Mouse (Mus musculus) midbrain, postnatal 0 days (tissue): ENCODE results near the gene Zdhhc7. TPM values are rescaled to one million over a fixed set of nuclear protein-coding genes. Genes with fewer than 3 reads are reported as not detected.

Experiments
- ATAC-seq: fragments of 200-750 bp; cut with Nextera tagmentation; 2 replicates; pipeline ENCODE4 v1.8.0; 2017; ENCODE audit warnings: moderate number of reproducible peaks, mild to moderate bottlenecking, moderate TSS enrichment, moderate library complexity; ENCODE audit not compliant: low FRiP score
- DNase-seq: peaks from one replicate; pipeline ENCODE4 v3.0.0-alpha.2; 2015; ENCODE audit warnings: low spot score
- H3K27ac ChIP-seq: fragments of 300-500 bp; sonication (generic); 2 replicates; pipeline ENCODE4 v1.5.1; 2014; ENCODE audit warnings: low read depth, mild to moderate bottlenecking, low read length, mixed read lengths
- H3K27me3 ChIP-seq: fragments of 300-500 bp; sonication (generic); 2 replicates; pipeline ENCODE4 v1.6.1; 2014; ENCODE audit warnings: low read length, control low read depth, mixed read lengths; ENCODE audit not compliant: insufficient read depth
- H3K36me3 ChIP-seq: fragments of 300-500 bp; sonication (generic); 2 replicates; pipeline ENCODE4 v1.6.1; 2014; ENCODE audit warnings: low read length, control low read depth, mixed read lengths; ENCODE audit not compliant: insufficient read depth
- H3K4me1 ChIP-seq: fragments of 300-500 bp; sonication (generic); 2 replicates; pipeline ENCODE4 v1.6.1; 2014; ENCODE audit warnings: mild to moderate bottlenecking, control low read depth, antibody characterized with exemption, low read length, mixed read lengths; ENCODE audit not compliant: insufficient read depth
- H3K4me2 ChIP-seq: fragments of 300-500 bp; sonication (generic); 2 replicates; pipeline ENCODE4 v1.6.1; 2014; ENCODE audit warnings: low read depth, mild to moderate bottlenecking, low read length, mixed read lengths; ENCODE audit not compliant: poor library complexity, severe bottlenecking
- H3K4me3 ChIP-seq: fragments of 300-500 bp; sonication (generic); 2 replicates; pipeline ENCODE4 v1.5.1; 2014; ENCODE audit warnings: low read depth, mild to moderate bottlenecking, low read length, moderate library complexity
- H3K9ac ChIP-seq: fragments of 300-500 bp; sonication (generic); replicated peaks from 2 replicates; pipeline ENCODE4 v1.6.1; 2014; ENCODE audit warnings: mild to moderate bottlenecking, low read length, moderate library complexity, mixed read lengths; ENCODE audit not compliant: poor library complexity, severe bottlenecking
- H3K9me3 ChIP-seq: fragments of 300-500 bp; sonication (generic); 2 replicates; pipeline ENCODE4 v1.6.1; 2016; ENCODE audit warnings: low read length, control low read depth
- CTCF ChIP-seq: IDR thresholded peaks from 2 replicates; pipeline ENCODE4 v1.5.1; 2016; ENCODE audit warnings: antibody characterized with exemption, mild to moderate bottlenecking
- WGBS: fragments of 180-500 bp; shearing (Covaris S2); extraction: QIAGEN DNeasy Blood & Tissue Kit; methylation state at CpG from one replicate; pipeline ENCODE4 v1.1.7; 2014; 5-methylcytosine and 5-hydroxymethylcytosine counted together
- polyA plus RNA-seq: library from polyadenylated mRNA; unstranded; fragments of >200 nt; fragmentation: Nextera tagmentation; extraction: Ambion mirVana; gene quantifications from 2 replicates; pipeline ENCODE4 v1.2.1, GENCODE M21; 2015
- total RNA-seq: library from RNA; depleted of rRNA; stranded (reverse); fragments of >200 nt; gene quantifications from 2 replicates; pipeline ENCODE4 v1.2.3, GENCODE M21; 2014

Zdhhc7 gene
- total and polyA plus RNA-seq, 2 experiments from 2014 or later: 24.6 to 40.8 TPM

DNA sequence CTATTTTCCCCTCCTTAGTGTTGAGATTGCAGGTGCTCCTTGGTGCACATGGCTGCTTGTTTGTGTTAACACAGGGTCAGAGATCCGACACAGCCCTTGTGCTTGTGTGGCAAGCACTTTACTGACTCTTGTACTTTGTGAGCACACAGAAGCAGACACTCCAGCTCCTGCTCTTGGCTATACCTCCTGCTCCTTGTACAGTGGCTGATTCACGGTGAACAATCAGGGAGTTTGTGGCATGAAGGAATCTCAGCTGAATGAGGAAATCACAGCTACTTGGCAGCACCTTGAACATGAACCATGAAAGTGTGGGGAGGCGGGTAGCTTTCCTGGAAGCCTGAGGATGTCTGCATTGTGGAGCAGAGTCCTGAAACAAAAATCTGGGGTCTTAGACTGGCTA is 39.5 kb upstream of the Zdhhc7 start:
- WGBS: 62% methylated on average over 3 of the region's 3 CpGs
- Histone ChIP-seq H3K9ac (no peak overlapping the region), H3K27ac (no peak overlapping the region), H3K4me3 (no peak overlapping the region), H3K4me1 (peaks cover 6% of the 10 kb centered on the region; the same call in 1 of the 2 replicates), H3K4me2 (no peak overlapping the region), H3K27me3 (no peaks in the 10 kb centered on the region), H3K36me3 (no peaks in the 10 kb centered on the region), H3K9me3 (no peaks in the 10 kb centered on the region)
- DNase-seq (no peak), ATAC-seq (no peak)
- TF ChIP-seq CTCF: no peak

DNA sequence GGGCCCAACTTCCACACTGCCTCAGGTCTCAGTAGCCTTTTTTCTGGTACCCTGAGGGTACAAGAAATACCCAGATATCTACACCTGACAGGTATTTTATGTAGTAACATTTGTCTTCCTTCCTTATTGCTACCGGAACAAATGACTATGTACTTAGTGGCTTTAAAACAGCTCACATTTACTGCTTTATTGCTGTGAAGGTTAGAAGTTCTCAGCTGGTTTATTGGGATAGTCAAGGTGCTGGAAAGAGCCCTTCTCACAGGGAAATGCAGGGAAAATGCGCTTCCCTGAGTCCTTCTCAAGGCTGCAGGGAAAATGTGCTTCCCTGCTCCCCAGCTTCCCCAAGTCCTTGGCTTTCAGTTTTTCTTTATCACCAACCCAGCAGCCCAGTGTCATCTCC is 37.7 kb upstream of the Zdhhc7 start:
- Histone ChIP-seq H3K27me3 (no peaks in the 10 kb centered on the region), H3K4me2 (no peak overlapping the region), H3K9me3 (no peaks in the 10 kb centered on the region), H3K4me1 (peaks cover 3% of the 10 kb centered on the region; the same call in 1 of the 2 replicates), H3K4me3 (no peak overlapping the region), H3K36me3 (no peaks in the 10 kb centered on the region), H3K27ac (no peak overlapping the region), H3K9ac (no peak overlapping the region)
- no peak for DNase-seq
- WGBS: 91% methylated on average over 2 of the region's 2 CpGs
- ATAC-seq: no peak
- no peak for TF ChIP-seq CTCF

DNA sequence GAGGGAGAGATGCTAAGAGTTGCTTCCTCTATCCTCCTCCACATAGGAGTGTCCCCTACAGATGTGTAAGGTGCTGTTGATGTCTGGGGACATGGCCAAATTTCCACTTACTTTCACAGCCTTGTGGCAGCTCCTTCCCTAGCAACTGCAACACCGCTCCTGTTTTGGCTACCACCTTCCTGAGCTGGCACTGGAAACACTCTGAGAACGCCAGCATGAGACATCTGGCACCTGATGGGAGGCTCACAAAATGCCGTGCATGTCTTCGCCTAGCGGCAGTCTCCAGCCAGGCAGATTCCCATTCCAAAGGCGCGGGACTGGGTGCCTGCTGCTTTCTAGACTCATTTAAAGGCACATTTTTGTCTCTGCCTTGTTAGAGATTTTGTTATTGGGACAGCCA is 35.3 kb upstream of the Zdhhc7 start:
- no peak overlapping the region for H3K4me2 ChIP-seq
- no peak overlapping the region for H3K27ac ChIP-seq
- no peaks in the 10 kb centered on the region for H3K9me3 ChIP-seq
- no peak for TF ChIP-seq CTCF
- no peak for ATAC-seq
- no peak overlapping the region for H3K9ac ChIP-seq
- DNase-seq: peak; percentile 50
- H3K4me3 ChIP-seq: no peak overlapping the region
- 53% methylated on average over 7 of the region's 7 CpGs for WGBS
- H3K27me3 ChIP-seq: no peaks in the 10 kb centered on the region
- no peaks in the 10 kb centered on the region for H3K36me3 ChIP-seq
- no peaks in the 10 kb centered on the region for H3K4me1 ChIP-seq

DNA sequence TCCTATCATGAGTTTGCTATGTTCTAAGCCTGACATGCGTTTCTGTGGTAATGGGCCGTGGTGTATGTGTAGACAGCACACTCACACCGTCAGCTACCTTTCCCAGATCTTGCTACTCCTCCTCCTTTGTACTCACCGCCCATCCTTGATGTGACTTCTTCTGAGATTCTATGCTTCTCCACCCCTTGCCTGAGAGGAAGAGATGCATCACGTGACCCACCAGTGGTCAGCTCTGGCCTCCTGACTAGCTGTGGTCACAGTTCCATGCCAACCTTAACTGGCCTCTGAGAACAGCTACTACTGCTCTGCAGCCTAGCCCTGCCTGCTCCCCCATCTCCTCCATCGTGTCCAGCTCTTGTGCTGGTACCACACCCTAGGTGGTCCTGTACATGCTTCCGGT is 34.4 kb upstream of the Zdhhc7 start:
- no peak for TF ChIP-seq CTCF
- Histone ChIP-seq H3K4me2 (no peak overlapping the region), H3K4me1 (no peaks in the 10 kb centered on the region), H3K36me3 (no peaks in the 10 kb centered on the region), H3K9ac (no peak overlapping the region), H3K9me3 (no peaks in the 10 kb centered on the region), H3K27me3 (no peaks in the 10 kb centered on the region), H3K27ac (no peak overlapping the region), H3K4me3 (no peak overlapping the region)
- WGBS: 89% methylated on average over 7 of the region's 7 CpGs
- ATAC-seq: no peak
- no peak for DNase-seq

DNA sequence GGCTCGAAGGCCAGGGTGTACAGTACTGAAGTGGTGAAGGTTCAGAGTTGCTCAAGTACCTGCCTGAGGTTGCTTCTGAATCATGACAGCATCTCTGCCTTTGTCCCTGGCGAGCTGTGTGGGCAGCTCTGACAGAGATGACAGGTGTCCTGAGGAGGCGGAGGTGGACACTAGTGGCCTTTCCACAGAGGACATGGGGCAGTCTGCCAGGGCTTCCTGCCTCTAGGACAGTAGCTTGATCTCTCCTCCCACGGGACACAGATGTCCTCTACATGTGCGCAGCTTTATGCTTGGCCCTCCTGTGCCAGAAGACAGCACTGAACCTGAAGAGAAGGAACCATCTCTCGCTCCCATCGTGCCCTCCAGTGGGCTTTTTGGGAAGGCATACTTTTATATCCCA is 31.9 kb upstream of the Zdhhc7 start:
- DNase-seq: no peak
- H3K4me2 ChIP-seq: no peak overlapping the region
- H3K36me3 ChIP-seq: no peaks in the 10 kb centered on the region
- 84% methylated on average over 7 of the region's 7 CpGs for WGBS
- no peak for ATAC-seq
- no peak overlapping the region for H3K27ac ChIP-seq
- no peaks in the 10 kb centered on the region for H3K9me3 ChIP-seq
- TF ChIP-seq CTCF: no peak
- no peaks in the 10 kb centered on the region for H3K4me1 ChIP-seq
- no peak overlapping the region for H3K9ac ChIP-seq
- no peaks in the 10 kb centered on the region for H3K27me3 ChIP-seq
- H3K4me3 ChIP-seq: no peak overlapping the region

DNA sequence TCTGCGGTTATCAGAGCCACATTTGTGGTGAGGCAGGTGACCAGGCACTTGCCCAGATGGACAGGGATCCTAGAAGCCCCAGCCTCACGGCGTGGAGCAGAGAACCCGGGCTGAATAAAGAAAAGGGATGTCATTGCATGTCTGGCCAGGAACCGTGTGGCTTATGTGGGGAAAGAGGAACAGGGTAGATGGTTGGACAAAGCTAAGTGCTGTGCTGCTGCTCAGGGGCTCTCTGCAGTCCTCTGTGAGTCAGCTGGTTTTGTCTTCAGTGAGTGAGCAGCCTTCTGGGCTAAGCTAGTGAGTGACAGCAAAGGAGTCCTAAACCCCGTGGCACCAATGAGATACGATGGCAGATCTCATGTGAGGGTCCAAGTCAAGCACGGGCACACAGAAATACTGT is 29.9 kb upstream of the Zdhhc7 start:
- no peak for TF ChIP-seq CTCF
- no peaks in the 10 kb centered on the region for H3K36me3 ChIP-seq
- 82% methylated on average over 8 of the region's 8 CpGs for WGBS
- no peak overlapping the region for H3K4me3 ChIP-seq
- ATAC-seq (no peak), DNase-seq (no peak)
- 0 out of 2 replicates have a peak, but pooled peaks cover 5% of the 10 kb centered on the region for H3K4me1 ChIP-seq
- no peak overlapping the region for H3K27ac ChIP-seq
- no peaks in the 10 kb centered on the region for H3K27me3 ChIP-seq
- H3K9ac ChIP-seq: no peak overlapping the region
- no peaks in the 10 kb centered on the region for H3K9me3 ChIP-seq
- no peak overlapping the region for H3K4me2 ChIP-seq

DNA sequence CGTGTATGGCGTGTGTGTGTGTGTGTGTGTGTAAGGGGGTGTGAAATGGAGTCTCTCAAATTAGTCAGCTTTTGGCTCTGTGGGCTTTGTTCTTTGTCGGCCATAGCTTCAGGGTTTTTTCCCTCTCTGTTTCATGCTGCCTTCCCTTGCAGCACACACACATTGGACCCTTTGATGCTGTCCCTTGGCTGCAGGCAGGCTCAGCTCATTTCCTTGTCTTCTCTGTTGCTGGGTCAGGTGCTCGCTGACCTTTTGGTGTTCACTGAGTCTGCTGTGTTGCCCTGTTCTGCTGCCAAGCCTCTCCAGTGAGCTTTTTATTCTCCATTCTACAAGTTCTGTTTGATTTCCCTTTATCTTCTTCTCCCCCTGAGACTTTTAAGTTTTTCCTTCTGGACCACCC is 28.3 kb upstream of the Zdhhc7 start:
- ATAC-seq (no peak), DNase-seq (no peak)
- 0 out of 2 replicates have a peak, but pooled peaks cover 6% of the 10 kb centered on the region for H3K4me1 ChIP-seq
- H3K9ac ChIP-seq: no peak overlapping the region
- H3K36me3 ChIP-seq: no peaks in the 10 kb centered on the region
- H3K27me3 ChIP-seq: no peaks in the 10 kb centered on the region
- H3K4me2 ChIP-seq: no peak overlapping the region
- H3K9me3 ChIP-seq: no peaks in the 10 kb centered on the region
- H3K27ac ChIP-seq: no peak overlapping the region
- WGBS: 33% methylated on average over 4 of the region's 4 CpGs
- TF ChIP-seq CTCF: no peak
- H3K4me3 ChIP-seq: no peak overlapping the region
